ENCODE assay signal across 10 mouse cellular contexts in the genomic region with DNA sequence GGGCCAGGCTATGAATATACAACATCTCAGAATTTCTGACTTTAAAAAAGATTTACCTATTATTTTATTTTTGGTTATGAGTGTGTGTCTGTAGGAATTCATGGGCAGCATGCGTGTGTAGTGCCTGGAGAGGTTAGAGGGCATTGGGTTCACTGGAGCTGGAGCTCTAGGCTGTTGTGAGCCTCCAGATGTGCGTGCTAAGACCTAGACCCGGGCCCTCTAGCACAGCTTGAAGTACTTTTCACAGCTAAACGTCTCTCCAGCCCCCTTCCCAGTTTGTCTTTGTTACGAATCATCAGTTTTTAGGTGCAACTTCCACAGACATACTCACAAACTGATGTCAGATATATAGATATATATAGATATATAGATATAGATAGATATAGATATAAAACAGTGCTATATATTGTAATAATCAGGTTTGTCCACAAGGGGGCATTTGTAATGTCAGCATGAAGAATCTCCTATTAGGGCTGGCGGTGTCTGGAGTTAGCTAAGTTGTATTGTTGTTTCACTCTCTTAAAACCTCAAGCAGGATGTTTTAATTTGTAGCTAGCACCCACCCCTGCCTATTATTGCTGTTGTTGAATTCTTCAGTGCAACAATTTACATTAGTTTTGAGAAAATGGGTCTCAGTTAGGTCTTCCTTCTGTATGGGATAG. TPM values are rescaled to one million over a fixed set of nuclear protein-coding genes. Genes with fewer than 3 reads are reported as not detected.
DNase-seq lines count a peak whose midpoint lies in the region; ATAC-seq and TF ChIP-seq lines count a peak whose summit lies in the region.
"Had no signal": no experiment of that assay in that cellular context is flagged by ENCODE, and none has a peak within 500 bp of the region (broad histone marks: within the 10 kb centered on the region; RNA-seq: fewer than 3 reads in every experiment).

No protein-coding gene starts in this region.

- intact Hi-C loops in left cerebral cortex, postnatal 25 days (cut with DNase I) = loop anchor here (1.0 to 5.0 kb wide), 4 partner anchors 73 to 336 kb away; partner anchors contain the start of gene Dclk1

- peak; percentile 13; the same call in 1 of the 2 replicates for TF ChIP-seq RAD21 in MEL (IDR thresholded peaks at IDR 0.05; ENCODE audit: low read depth, low read length)

- no peak for TF ChIP-seq EP300 in MEL (IDR thresholded peaks at IDR 0.05; ENCODE audit: low read depth in 1 of 2, low read length in 2 of 2)

- DNase-seq in left cerebral cortex, adult 11 months (ENCODE audit: low spot score) = peak; percentile 25
- no peak for DNase-seq in left cerebral cortex, postnatal 25 days (ENCODE audit: low spot score in 2 of 2)
- DNase-seq in MEL (ENCODE audit: low read depth, low spot score) = peak; percentile 63
- peak; percentile 51 for DNase-seq in embryo, embryonic 10 days (ENCODE audit: low spot score)
- no peak for DNase-seq in urinary bladder, postnatal 25 days (ENCODE audit: low spot score)
- DNase-seq in adrenal gland, adult 18-20 months (ENCODE audit: low spot score in 2 of 2) = no peak
- no peak for DNase-seq in spleen, postnatal 10 days (ENCODE audit: low spot score in 2 of 2)

- H3K9me3 ChIP-seq in MEL (replicated peaks; ENCODE audit: insufficient read depth, low read length) = no peaks in the 10 kb centered on the region

- ATAC-seq in megakaryocyte progenitor cell, adult 5-6 weeks (replicated peaks; ENCODE audit: poor library complexity) = peak; percentile 72

- H3K79me2 ChIP-seq in MEL (ENCODE audit: control insufficient read depth, insufficient read depth, low read length, poor library complexity) = no peaks in the 10 kb centered on the region

- no peaks in the 10 kb centered on the region for H3K4me1 ChIP-seq in MEL (ENCODE audit: control insufficient read depth in 1 of 2, insufficient read depth in 2 of 2, low read length in 2 of 2)

- no peak overlapping the region for H3K9ac ChIP-seq in MEL (ENCODE audit: control insufficient read depth, low read depth, low read length, poor library complexity, severe bottlenecking)

- peak; percentile 11 to 52 (median 33); a peak in 4 of 6 replicates for TF ChIP-seq CTCF in MEL (IDR thresholded peaks at IDR 0.05 in 2 of 3, conservative IDR thresholded peaks at IDR 0.05 in 1 of 3; ENCODE audit: control insufficient read depth in 1 of 3, insufficient read depth in 1 of 3, low read depth in 2 of 3, low read length in 3 of 3, poor library complexity in 1 of 3, severe bottlenecking in 1 of 3)

- H3K27me3 ChIP-seq in MEL (ENCODE audit: control insufficient read depth in 1 of 2, insufficient read depth in 2 of 2, low read length in 2 of 2) = no peaks in the 10 kb centered on the region

- no peak for TF ChIP-seq POLR2A in MEL (IDR thresholded peaks at IDR 0.05; ENCODE audit: control insufficient read depth in 1 of 2, insufficient read depth in 1 of 2, low read depth in 1 of 2, low read length in 2 of 2, poor library complexity in 1 of 2)

- H3K27ac ChIP-seq in MEL (ENCODE audit: control insufficient read depth, low read depth, low read length) = no peak overlapping the region

- no peak overlapping the region for H3K4me3 ChIP-seq in MEL (ENCODE audit: control insufficient read depth in 1 of 2, insufficient read depth in 1 of 2, low read depth in 2 of 2, low read length in 2 of 2)

- H3K36me3 ChIP-seq in MEL (ENCODE audit: control insufficient read depth in 1 of 2, insufficient read depth in 2 of 2, low read length in 2 of 2) = no peaks in the 10 kb centered on the region

TF ChIP-seq in MEL, 35 proteins besides CTCF, POLR2A, EP300 and RAD21:
- TF ChIP-seq USF1 (IDR thresholded peaks at IDR 0.05; ENCODE audit: low read depth, low read length) = no peak
- peak; percentile 45 for TF ChIP-seq SMC3 (IDR thresholded peaks at IDR 0.05; ENCODE audit: low read depth, low read length)
- peak; percentile 30; the same call in 1 of the 2 replicates for TF ChIP-seq GATA1 (IDR thresholded peaks at IDR 0.05; ENCODE audit: low read depth, low read length)

RNA-seq across cellular contexts. Expression of gene Ccdc169, which starts 15.7 kb away (rescaled TPM):
- total RNA-seq in left cerebral cortex, postnatal 25 days (2021) = under 1 TPM in 1 of 2 experiments, not detected in 1; 0.23 TPM
- 0.19 TPM in 1 of 2 replicates, not detected in the other for total RNA-seq in MEL (2012; rRNA removed)
- not detected for polyA plus RNA-seq in MEL (2012; ENCODE audit: insufficient read depth in 1 of 2, insufficient read length in 2 of 2, low read depth in 1 of 2, low replicate concordance in 2 of 2, missing spikeins in 1 of 2)
- not detected in 2 replicates for total RNA-seq in megakaryocyte progenitor cell, adult 5-6 weeks (2015)
- not detected in 2 replicates for total RNA-seq in megakaryocyte progenitor cell, adult 5-6 weeks (2017)
- total RNA-seq in adrenal gland, adult 18-20 months (2021) = not detected
- polyA plus RNA-seq: stomach, embryonic 16.5 days had no signal

RNA-seq across cellular contexts. Expression of gene Sohlh2, which starts 29.0 kb away (rescaled TPM):
- not detected for total RNA-seq in left cerebral cortex, postnatal 25 days (2021)
- total RNA-seq in MEL (2012; rRNA removed) = not detected in 2 replicates
- polyA plus RNA-seq in MEL (2012; ENCODE audit: insufficient read depth in 1 of 2, insufficient read length in 2 of 2, low read depth in 1 of 2, low replicate concordance in 2 of 2, missing spikeins in 1 of 2) = not detected
- not detected in 2 replicates for total RNA-seq in megakaryocyte progenitor cell, adult 5-6 weeks (2015)
- not detected in 2 replicates for total RNA-seq in megakaryocyte progenitor cell, adult 5-6 weeks (2017)
- not detected for total RNA-seq in adrenal gland, adult 18-20 months (2021)
- total RNA-seq: heart, postnatal 14 days had no signal
- polyA plus RNA-seq: stomach, embryonic 16.5 days had no signal

RNA-seq across cellular contexts. Expression of gene Spg20, which starts 40.9 kb away (rescaled TPM):
- total RNA-seq in left cerebral cortex, postnatal 25 days (2021) = 10 to 100 TPM; 25.2 to 31.6 TPM
- 17.9 and 18.5 TPM in 2 replicates for total RNA-seq in MEL (2012; rRNA removed)
- polyA plus RNA-seq in MEL (2012; ENCODE audit: insufficient read depth in 1 of 2, insufficient read length in 2 of 2, low read depth in 1 of 2, low replicate concordance in 2 of 2, missing spikeins in 1 of 2) = 10 to 100 TPM in 1 of 2 experiments, not detected in 1; 23.3 TPM
- total RNA-seq in megakaryocyte progenitor cell, adult 5-6 weeks (2015) = 10.2 and 17.1 TPM in 2 replicates
- total RNA-seq in megakaryocyte progenitor cell, adult 5-6 weeks (2017) = 21.5 and 24.0 TPM in 2 replicates
- total RNA-seq in adrenal gland, adult 18-20 months (2021) = 10 to 100 TPM; 38.7 to 59.3 TPM

Comparison
In these comparisons a context has a peak if more than half of its experiments do, and no peak if none do; other contexts are left out.
1. DNase-seq: peak in left cerebral cortex, adult 11 months (single experiment), MEL (single experiment) and embryo, embryonic 10 days (single experiment); none in left cerebral cortex, postnatal 25 days (0 of 2), urinary bladder, postnatal 25 days (single experiment), adrenal gland, adult 18-20 months (0 of 2) and spleen, postnatal 10 days (0 of 2).